Mouse (Mus musculus) midbrain, embryonic 16.5 days (tissue): ENCODE measurements at regions not wholly inside any gene's neighbourhood (a gene's known extent, or its start where the extent isn't known, plus 50 kb on each side); places are given as distances from the start of the nearest gene placed in this dataset.

Experiments used
- ATAC-seq: fragments of 200-750 bp; cut with Nextera tagmentation; 2 replicates; pipeline ENCODE4 v1.8.0; 2017; ENCODE audit warnings: moderate TSS enrichment
- H3K27ac ChIP-seq: fragments of 300-500 bp; sonication (generic); 2 replicates; pipeline ENCODE4 v1.5.1; 2014; ENCODE audit warnings: mild to moderate bottlenecking, low read length, mixed read lengths
- H3K27me3 ChIP-seq: fragments of 300-500 bp; sonication (generic); 2 replicates; pipeline ENCODE4 v1.6.1; 2014; ENCODE audit warnings: low read depth, low read length, mixed read lengths; ENCODE audit not compliant: control insufficient read depth, insufficient read depth
- H3K36me3 ChIP-seq: fragments of 300-500 bp; sonication (generic); 2 replicates; pipeline ENCODE4 v1.6.1; 2014; ENCODE audit warnings: mild to moderate bottlenecking, low read length, moderate library complexity, mixed read lengths; ENCODE audit not compliant: control insufficient read depth, insufficient read depth
- H3K4me1 ChIP-seq: fragments of 300-500 bp; sonication (generic); 2 replicates; pipeline ENCODE4 v1.6.1; 2014; ENCODE audit warnings: mild to moderate bottlenecking, low read length, mixed read lengths; ENCODE audit not compliant: control insufficient read depth, insufficient read depth
- H3K4me2 ChIP-seq: fragments of 300-500 bp; sonication (generic); 2 replicates; pipeline ENCODE4 v1.6.1; 2014; ENCODE audit warnings: mild to moderate bottlenecking, low read length, mixed read lengths
- H3K4me3 ChIP-seq: fragments of 300-500 bp; sonication (generic); 2 replicates; pipeline ENCODE4 v1.5.1; 2014; ENCODE audit warnings: low read depth, mild to moderate bottlenecking, low read length, moderate library complexity, mixed read lengths
- H3K9ac ChIP-seq: fragments of 300-500 bp; sonication (generic); 2 replicates; pipeline ENCODE4 v1.6.1; 2014; ENCODE audit warnings: low read depth, low read length, mixed read lengths
- H3K9me3 ChIP-seq: fragments of 300-500 bp; sonication (generic); replicated peaks from 2 replicates; pipeline ENCODE4 v1.6.1; 2014; ENCODE audit warnings: mild to moderate bottlenecking, low read length, mixed read lengths; ENCODE audit not compliant: control insufficient read depth, poor library complexity, severe bottlenecking
- WGBS: fragments of 180-500 bp; shearing (Covaris S2); extraction: QIAGEN DNeasy Blood & Tissue Kit; methylation state at CpG from one replicate; pipeline ENCODE4 v1.1.7; 2014; 5-methylcytosine and 5-hydroxymethylcytosine counted together

DNA sequence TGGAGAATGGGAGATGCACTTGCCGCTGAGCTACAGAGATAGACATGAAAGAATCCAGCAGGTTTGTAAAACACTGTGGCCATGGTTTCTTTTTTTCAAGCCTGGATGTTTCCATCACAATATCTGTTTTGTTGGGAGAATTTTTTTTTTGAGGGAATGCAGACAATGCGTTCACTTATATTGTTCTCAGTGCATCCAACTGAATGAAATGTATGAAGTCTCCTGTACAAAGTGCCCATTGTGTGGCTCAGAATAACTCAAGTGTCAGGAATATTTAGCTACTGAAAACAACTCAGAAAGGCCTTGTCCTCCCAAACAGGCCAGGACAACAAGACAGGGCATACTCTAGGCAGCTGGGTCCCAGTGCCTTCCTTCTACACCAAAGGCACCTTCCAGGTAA is 120.3 kb upstream of the Ado start:
- Histone ChIP-seq H3K4me1 (no peaks in the 10 kb centered on the region), H3K9ac (no peak overlapping the region), H3K9me3 (no peaks in the 10 kb centered on the region), H3K4me2 (no peak overlapping the region), H3K27me3 (no peaks in the 10 kb centered on the region), H3K4me3 (no peak overlapping the region), H3K27ac (no peak overlapping the region), H3K36me3 (no peaks in the 10 kb centered on the region)
- WGBS: 77% methylated on average over 2 of the region's 2 CpGs
- ATAC-seq: no peak

DNA sequence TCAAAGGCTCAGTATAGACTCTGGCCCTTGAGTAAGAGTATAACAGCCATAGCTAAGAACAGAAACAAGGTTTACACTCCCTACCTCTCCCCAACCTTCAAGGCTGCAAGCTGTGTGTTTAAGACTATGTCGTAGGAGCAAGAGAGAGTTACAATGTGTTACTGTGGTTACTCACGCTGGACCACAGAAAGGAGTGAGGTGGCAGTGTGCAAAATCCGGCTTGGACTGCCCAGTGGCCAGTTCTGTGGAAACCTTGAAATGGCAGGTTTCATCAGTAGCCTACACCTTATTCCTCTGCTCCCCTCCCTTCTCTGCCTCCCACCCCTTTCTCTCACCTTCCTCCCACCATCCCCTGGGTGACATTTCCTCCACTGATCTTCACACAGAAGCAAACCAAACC is 114.3 kb upstream of the Ado start:
- Histone ChIP-seq H3K27ac (no peak overlapping the region), H3K4me1 (no peaks in the 10 kb centered on the region), H3K36me3 (no peaks in the 10 kb centered on the region), H3K27me3 (no peaks in the 10 kb centered on the region), H3K9ac (no peak overlapping the region), H3K4me3 (no peak overlapping the region), H3K4me2 (no peak overlapping the region), H3K9me3 (no peaks in the 10 kb centered on the region)
- WGBS: 57% methylated on average over 3 of the region's 3 CpGs
- ATAC-seq: no peak

DNA sequence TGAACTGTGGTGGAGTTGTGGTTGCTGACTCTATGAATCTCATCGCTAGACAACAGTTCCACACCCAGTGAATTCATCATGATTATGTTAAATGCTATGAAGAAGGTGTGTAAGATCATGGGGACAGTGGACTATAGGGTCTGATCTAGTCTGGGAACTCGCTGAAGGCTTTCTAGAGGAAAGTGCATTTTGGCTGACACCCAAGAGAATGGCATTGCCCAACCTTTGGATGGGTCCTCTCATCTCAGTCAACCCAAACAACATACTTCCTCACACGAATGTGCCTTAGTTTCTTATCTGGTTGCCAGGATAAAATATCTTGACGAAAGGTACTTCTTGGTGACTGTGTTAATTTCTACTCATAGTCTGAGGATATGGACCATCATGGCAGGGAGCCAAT is 112.9 kb upstream of the Ado start:
- no peaks in the 10 kb centered on the region for H3K36me3 ChIP-seq
- no peaks in the 10 kb centered on the region for H3K4me1 ChIP-seq
- no peaks in the 10 kb centered on the region for H3K9me3 ChIP-seq
- no peak overlapping the region for H3K27ac ChIP-seq
- WGBS: 89% methylated on average over 4 of the region's 4 CpGs
- ATAC-seq: no peak
- no peak overlapping the region for H3K9ac ChIP-seq
- no peaks in the 10 kb centered on the region for H3K27me3 ChIP-seq
- H3K4me2 ChIP-seq: no peak overlapping the region
- no peak overlapping the region for H3K4me3 ChIP-seq

DNA sequence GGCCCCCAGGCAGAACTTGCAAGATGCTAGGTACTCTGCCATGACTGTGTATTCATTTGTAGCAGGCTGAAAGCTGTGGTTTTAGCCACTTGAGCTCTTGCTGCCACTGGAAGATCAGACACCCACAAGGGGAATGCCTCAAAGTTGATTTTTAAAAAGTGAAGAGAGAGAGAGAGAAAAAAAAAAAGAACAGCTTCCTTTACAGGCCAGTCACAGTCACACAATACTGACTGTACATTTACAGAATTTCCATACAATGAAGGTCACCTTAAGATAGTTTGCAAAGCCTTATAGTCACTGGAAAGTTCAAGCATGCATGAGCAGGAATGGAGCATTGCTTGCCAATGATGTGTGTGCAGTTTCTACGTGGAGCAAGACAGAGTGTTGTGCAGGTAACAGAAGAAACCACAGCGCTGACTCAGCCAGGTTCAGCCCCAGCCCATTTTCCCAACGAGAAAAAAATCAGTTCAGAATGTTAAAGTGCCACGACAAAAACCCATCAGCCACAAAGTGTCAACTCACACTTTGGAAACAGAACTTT is 109.3 kb upstream of the Ado start:
- WGBS: 80% methylated on average over 4 of the region's 4 CpGs
- Histone ChIP-seq H3K9me3 (no peaks in the 10 kb centered on the region), H3K4me1 (no peaks in the 10 kb centered on the region), H3K27ac (no peak overlapping the region), H3K4me2 (no peak overlapping the region), H3K4me3 (no peak overlapping the region), H3K27me3 (no peaks in the 10 kb centered on the region), H3K9ac (no peak overlapping the region), H3K36me3 (no peaks in the 10 kb centered on the region)
- ATAC-seq: no peak

DNA sequence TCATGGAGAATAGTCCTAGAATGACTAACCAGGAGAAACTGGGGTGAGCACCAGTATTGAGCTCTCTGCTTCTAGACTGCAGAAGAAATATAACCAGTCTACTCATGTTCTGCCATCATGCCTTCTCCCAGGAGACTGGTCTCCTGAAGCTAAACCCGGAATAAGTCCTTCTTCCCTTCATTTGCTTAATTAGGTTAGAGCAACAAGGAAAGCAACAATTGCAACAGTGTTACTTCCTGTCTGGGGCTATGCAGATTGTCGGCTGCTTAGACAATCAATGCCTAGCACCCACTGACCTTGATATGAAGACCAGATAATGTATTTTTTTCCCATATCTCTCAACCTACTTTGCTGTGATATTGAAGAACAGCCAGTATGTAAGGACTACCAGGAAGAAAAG is 108.5 kb upstream of the Ado start:
- Histone ChIP-seq H3K27ac (no peak overlapping the region), H3K4me1 (no peaks in the 10 kb centered on the region), H3K9ac (no peak overlapping the region), H3K4me2 (no peak overlapping the region), H3K4me3 (no peak overlapping the region), H3K36me3 (no peaks in the 10 kb centered on the region), H3K9me3 (no peaks in the 10 kb centered on the region), H3K27me3 (no peaks in the 10 kb centered on the region)
- ATAC-seq: no peak
- WGBS: 77% methylated on average over 2 of the region's 2 CpGs

DNA sequence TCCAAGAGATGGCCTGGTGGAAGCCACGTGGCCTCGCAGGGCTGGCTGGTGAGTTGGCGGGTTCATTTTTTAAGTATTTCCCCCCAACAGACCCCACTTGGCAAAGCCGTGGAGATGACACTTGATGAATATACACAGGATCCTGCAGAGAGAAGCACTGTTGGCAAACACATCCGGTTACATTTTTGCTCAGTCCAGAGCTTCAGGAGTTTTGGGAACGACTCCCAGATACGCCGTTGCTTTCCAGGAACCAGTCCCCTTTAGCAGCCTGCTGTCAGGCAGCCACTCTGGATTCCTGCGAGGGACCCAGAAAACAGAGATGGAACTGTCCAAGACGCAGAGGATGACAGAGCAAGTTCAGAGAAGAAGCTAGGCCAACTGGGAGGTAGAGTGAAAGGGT is 105.8 kb upstream of the Ado start:
- H3K27ac ChIP-seq: no peak overlapping the region
- H3K27me3 ChIP-seq: no peaks in the 10 kb centered on the region
- WGBS: 93% methylated on average over 10 of the region's 10 CpGs
- ATAC-seq: no peak
- H3K9me3 ChIP-seq: no peaks in the 10 kb centered on the region
- no peak overlapping the region for H3K9ac ChIP-seq
- no peak overlapping the region for H3K4me2 ChIP-seq
- H3K4me3 ChIP-seq: no peak overlapping the region
- H3K36me3 ChIP-seq: no peaks in the 10 kb centered on the region
- no peaks in the 10 kb centered on the region for H3K4me1 ChIP-seq

DNA sequence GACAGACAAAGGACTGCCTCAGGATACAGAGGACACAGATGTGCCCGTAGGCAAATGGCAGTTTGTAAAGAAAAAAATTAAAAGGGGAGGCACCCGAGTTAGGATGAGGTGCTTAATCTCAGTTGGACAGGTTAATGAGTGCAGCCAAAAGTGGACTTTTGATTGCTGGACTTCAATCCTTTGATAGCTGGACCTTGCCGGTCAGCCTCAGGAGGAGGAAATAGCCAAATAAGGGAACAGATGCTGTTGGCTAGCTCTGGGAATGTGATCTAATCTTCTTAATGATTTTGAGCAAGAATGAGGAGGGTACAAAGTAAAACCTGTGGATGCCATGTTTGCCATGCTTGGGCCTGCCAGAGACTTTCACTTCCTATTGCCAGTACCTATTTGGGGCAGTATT is 103.5 kb upstream of the Ado start:
- H3K9me3 ChIP-seq: no peaks in the 10 kb centered on the region
- H3K4me2 ChIP-seq: no peak overlapping the region
- WGBS: 86% methylated on average over 3 of the region's 3 CpGs
- H3K4me1 ChIP-seq: 0 out of 2 replicates have a peak, but pooled peaks cover 5% of the 10 kb centered on the region
- H3K4me3 ChIP-seq: no peak overlapping the region
- H3K9ac ChIP-seq: no peak overlapping the region
- no peaks in the 10 kb centered on the region for H3K36me3 ChIP-seq
- no peaks in the 10 kb centered on the region for H3K27me3 ChIP-seq
- no peak for ATAC-seq
- H3K27ac ChIP-seq: no peak overlapping the region

DNA sequence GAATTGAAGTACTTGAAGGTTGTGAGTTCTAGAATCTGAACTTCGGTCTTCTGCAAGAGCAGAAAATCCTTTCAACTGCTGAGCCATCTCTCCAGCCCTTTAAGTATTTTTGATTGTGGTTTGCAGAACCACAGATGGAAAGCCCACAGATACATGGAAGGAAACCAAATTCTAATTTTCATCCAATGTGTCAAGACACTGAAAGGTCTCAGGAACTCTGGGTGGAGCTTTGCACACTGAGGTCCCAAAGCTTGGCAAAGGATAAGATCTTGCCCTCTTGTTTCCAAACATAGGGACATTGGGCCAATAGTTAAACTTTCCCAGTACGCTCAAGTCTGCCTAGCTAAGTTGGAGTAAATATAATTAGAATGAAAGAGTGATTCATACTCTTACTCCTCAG is 102.6 kb upstream of the Ado start:
- no peak overlapping the region for H3K27ac ChIP-seq
- H3K36me3 ChIP-seq: no peaks in the 10 kb centered on the region
- no peak for ATAC-seq
- no peak overlapping the region for H3K4me2 ChIP-seq
- no peak overlapping the region for H3K9ac ChIP-seq
- H3K4me3 ChIP-seq: no peak overlapping the region
- no peaks in the 10 kb centered on the region for H3K27me3 ChIP-seq
- WGBS: 97% methylated on average over 2 of the region's 2 CpGs
- H3K9me3 ChIP-seq: no peaks in the 10 kb centered on the region
- peaks cover 12% of the 10 kb centered on the region for H3K4me1 ChIP-seq

DNA sequence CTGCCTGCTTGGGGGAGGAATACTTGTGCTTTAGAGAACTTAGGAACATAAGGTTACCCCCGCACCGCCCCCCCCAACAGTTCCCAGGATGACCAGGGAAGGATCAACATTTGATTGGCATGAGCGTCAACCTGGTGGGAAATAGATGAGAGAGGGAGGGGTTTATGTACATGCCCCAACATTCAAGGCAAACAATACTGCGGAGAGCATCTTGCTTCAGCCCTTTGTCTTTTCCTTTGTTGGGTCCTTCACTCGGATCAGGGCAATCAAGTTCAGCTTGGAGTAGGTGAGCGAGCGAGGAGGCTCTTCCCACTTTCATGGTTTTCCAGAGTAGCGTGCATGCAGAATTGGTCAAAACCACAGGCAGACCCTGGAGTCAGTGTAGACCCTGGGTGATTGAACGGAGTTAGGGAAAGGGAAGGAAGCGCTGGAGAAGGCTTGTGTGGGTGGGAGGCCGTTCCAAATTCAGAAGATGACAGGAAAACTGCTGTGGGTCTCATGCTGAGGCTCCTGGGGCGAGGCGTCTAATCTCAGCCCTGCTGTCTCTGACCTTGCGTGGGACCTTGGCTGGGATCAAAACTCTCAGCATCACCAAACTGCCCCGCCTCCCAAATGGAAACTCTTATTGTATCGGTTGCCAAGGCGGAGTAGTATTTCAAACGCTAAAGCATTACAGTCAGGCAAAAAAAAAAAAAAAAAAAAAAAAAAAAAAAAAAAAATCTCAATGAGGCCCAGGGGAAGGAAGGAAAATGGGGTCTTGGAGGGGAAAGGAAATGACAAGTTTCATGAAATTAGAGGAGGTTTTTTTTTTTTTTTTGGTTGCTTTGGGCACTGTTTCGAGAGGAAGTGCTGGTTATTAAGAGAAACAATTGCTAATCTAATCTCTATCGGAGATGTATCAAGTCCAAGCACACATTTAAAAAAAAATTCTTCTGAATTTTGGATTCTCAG is 99.3 kb upstream of the Ado start:
- Histone ChIP-seq H3K4me3 (peak overlapping the region; percentile 21), H3K9me3 (no peaks in the 10 kb centered on the region), H3K27me3 (no peaks in the 10 kb centered on the region), H3K4me2 (peak overlapping the region; percentile 52), H3K9ac (no peak overlapping the region), H3K4me1 (peaks cover 12% of the 10 kb centered on the region), H3K27ac (no peak overlapping the region), H3K36me3 (no peaks in the 10 kb centered on the region)
- no peak for ATAC-seq
- 34% methylated on average over 20 of the region's 20 CpGs for WGBS
